Mouse (Mus musculus) kidney, embryonic 16.5 days (tissue): ENCODE measurements at regions not wholly inside any gene's neighbourhood (a gene's known extent, or its start where the extent isn't known, plus 50 kb on each side); places are given as distances from the start of the nearest gene placed in this dataset.
A peak's percentile ranks its signal among the peaks of the same experiment; 100 is the strongest.

Experiments used
- ATAC-seq: fragments of 200-750 bp; cut with Nextera tagmentation; 2 replicates; pipeline ENCODE4 v1.8.0; 2017; ENCODE audit warnings: moderate TSS enrichment; ENCODE audit not compliant: low FRiP score, low TSS enrichment
- H3K27ac ChIP-seq: fragments of 300-500 bp; sonication (generic); 2 replicates; pipeline ENCODE4 v1.5.1; 2014; ENCODE audit warnings: low read length
- H3K27me3 ChIP-seq: fragments of 300-500 bp; sonication (generic); 2 replicates; pipeline ENCODE4 v1.6.1; 2014; ENCODE audit warnings: low read length, control low read depth, mixed read lengths; ENCODE audit not compliant: insufficient read depth
- H3K36me3 ChIP-seq: fragments of 300-500 bp; sonication (generic); 2 replicates; pipeline ENCODE4 v1.6.1; 2014; ENCODE audit warnings: low read length, control low read depth, mixed read lengths; ENCODE audit not compliant: insufficient read depth
- H3K4me1 ChIP-seq: fragments of 300-500 bp; sonication (generic); 2 replicates; pipeline ENCODE4 v1.6.1; 2014; ENCODE audit warnings: low read length, control low read depth, mixed read lengths; ENCODE audit not compliant: insufficient read depth
- H3K4me2 ChIP-seq: fragments of 300-500 bp; sonication (generic); replicated peaks from 2 replicates; pipeline ENCODE4 v1.6.1; 2014; ENCODE audit warnings: low read depth, low read length
- H3K4me3 ChIP-seq: fragments of 300-500 bp; sonication (generic); 2 replicates; pipeline ENCODE4 v1.5.1; 2014; ENCODE audit warnings: mild to moderate bottlenecking, low read length
- H3K9ac ChIP-seq: fragments of 300-500 bp; sonication (generic); replicated peaks from 2 replicates; pipeline ENCODE4 v1.6.1; 2014; ENCODE audit warnings: low read length
- H3K9me3 ChIP-seq: fragments of 300-500 bp; sonication (generic); 2 replicates; pipeline ENCODE4 v1.6.1; 2016; ENCODE audit warnings: low read length, control low read depth
- WGBS: fragments of 180-500 bp; shearing (Covaris S2); extraction: QIAGEN DNeasy Blood & Tissue Kit; methylation state at CpG from one replicate; pipeline ENCODE4 v1.1.7; 2014; 5-methylcytosine and 5-hydroxymethylcytosine counted together

GRCm38 (mm10) chr5:132724467-132724866 is 181.3 kb upstream of the Auts2 start:
- no peaks in the 10 kb centered on the region for H3K27me3 ChIP-seq
- H3K4me3 ChIP-seq = no peak overlapping the region
- no peak for ATAC-seq
- H3K9me3 ChIP-seq = no peaks in the 10 kb centered on the region
- no peak overlapping the region for H3K9ac ChIP-seq
- no peaks in the 10 kb centered on the region for H3K36me3 ChIP-seq
- 58% methylated on average over 2 of the region's 2 CpGs for WGBS
- no peak overlapping the region for H3K27ac ChIP-seq
- no peaks in the 10 kb centered on the region for H3K4me1 ChIP-seq
- H3K4me2 ChIP-seq = no peak overlapping the region

DNA sequence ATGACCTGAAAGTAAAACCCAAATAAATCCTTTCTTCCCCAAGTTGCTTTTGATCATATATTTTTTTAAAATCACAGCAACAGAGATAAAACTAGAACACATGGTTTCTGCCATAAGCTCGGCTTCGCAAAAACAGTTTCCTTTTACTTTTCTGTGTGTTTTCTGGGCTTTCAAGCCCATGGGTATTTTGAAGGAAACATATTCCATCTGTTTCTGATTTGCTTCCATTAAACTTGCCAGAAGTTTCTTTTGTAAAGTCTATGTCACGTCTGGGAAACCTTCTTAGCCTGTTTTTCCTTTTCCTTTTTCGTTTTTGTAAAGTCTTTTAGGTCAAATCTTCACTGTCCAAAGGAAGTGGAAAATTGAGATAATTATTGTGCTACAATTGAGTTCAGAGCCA is 167.2 kb upstream of the Auts2 start:
- no peak for ATAC-seq
- Histone ChIP-seq H3K27me3 (no peaks in the 10 kb centered on the region), H3K9me3 (no peaks in the 10 kb centered on the region; the same call in 1 of the 2 replicates), H3K27ac (no peak overlapping the region), H3K4me3 (no peak overlapping the region), H3K4me2 (no peak overlapping the region), H3K36me3 (no peaks in the 10 kb centered on the region), H3K4me1 (no peaks in the 10 kb centered on the region), H3K9ac (no peak overlapping the region)
- 61% methylated on average over 4 of the region's 4 CpGs for WGBS

DNA sequence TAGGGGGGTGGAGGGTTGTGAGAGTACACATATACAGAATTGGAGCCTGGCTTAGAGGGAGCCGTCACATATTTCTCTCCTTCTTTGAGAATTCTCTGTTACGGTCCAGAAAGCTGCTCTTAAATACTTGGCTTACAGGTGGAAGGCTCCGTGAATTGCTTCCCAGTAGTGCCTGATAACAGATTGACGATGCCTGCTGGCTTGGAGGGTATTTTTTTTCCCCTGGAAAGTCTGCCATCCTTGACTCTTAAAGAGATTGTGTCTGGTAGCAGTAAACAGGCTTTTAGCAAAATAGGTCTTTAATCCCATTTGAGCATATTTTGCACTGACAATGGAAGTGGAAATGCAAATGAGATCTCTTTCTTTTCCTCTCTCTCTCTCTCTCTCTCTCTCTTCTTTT is 164.4 kb upstream of the Auts2 start:
- no peak overlapping the region for H3K9ac ChIP-seq
- no peak for ATAC-seq
- H3K27me3 ChIP-seq = no peaks in the 10 kb centered on the region
- H3K4me1 ChIP-seq = no peaks in the 10 kb centered on the region
- no peaks in the 10 kb centered on the region; the same call in 1 of the 2 replicates for H3K9me3 ChIP-seq
- no peak overlapping the region for H3K4me2 ChIP-seq
- H3K36me3 ChIP-seq = no peaks in the 10 kb centered on the region
- no peak overlapping the region for H3K27ac ChIP-seq
- H3K4me3 ChIP-seq = no peak overlapping the region
- 41% methylated on average over 4 of the region's 4 CpGs for WGBS

GRCm38 (mm10) chr5:132703455-132704100 is 160.4 kb upstream of the Auts2 start:
- WGBS = 73% methylated on average over 10 of the region's 10 CpGs
- H3K9ac ChIP-seq = no peak overlapping the region
- H3K36me3 ChIP-seq = no peaks in the 10 kb centered on the region
- no peaks in the 10 kb centered on the region for H3K27me3 ChIP-seq
- no peak overlapping the region for H3K4me2 ChIP-seq
- no peak overlapping the region for H3K27ac ChIP-seq
- H3K4me1 ChIP-seq = no peaks in the 10 kb centered on the region
- no peaks in the 10 kb centered on the region for H3K9me3 ChIP-seq
- ATAC-seq = peak; percentile 71; the same call in 1 of the 2 replicates
- H3K4me3 ChIP-seq = no peak overlapping the region

DNA sequence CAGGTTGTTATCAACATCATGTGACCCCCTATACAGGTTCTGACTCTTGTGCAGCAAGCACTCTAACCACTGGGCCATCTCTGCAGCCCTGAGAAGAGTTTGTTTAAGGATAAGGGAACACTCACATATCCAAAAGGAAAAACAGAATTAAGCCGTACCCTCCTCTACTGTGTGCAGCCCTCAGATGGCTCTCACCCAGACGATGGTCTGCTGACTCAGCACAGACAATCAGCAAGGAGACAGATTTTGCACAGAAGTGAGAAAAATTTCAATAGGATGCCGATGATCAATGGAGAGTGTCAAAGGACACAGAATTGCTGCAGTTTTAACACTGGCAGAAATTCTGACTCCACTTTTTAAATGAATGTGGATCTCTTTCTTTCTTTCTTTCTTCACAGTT is 159.4 kb upstream of the Auts2 start:
- no peak overlapping the region for H3K9ac ChIP-seq
- H3K36me3 ChIP-seq = no peaks in the 10 kb centered on the region
- no peaks in the 10 kb centered on the region for H3K4me1 ChIP-seq
- no peak overlapping the region for H3K27ac ChIP-seq
- H3K9me3 ChIP-seq = no peaks in the 10 kb centered on the region
- 74% methylated on average over 3 of the region's 3 CpGs for WGBS
- no peak overlapping the region for H3K4me2 ChIP-seq
- no peak for ATAC-seq
- no peak overlapping the region for H3K4me3 ChIP-seq
- H3K27me3 ChIP-seq = no peaks in the 10 kb centered on the region

DNA sequence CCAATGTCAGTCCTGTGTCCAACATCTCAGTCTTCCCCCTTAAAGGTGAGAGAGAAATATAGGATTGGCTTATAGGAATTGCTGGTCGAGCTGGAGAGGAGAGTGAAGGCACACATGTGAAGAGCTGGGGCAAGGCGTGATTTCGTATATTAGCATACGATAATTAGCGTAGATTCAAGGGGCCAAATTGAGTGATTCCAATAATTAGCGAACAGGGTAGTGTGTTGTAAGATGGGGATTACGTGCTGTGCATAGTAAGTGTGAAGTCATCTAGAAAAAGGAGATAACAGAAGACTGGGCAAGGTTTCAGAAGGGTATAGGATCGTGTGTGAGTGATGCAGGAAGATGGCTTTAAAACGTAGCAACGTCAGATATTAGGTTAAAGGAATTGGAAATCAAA is 147.6 kb upstream of the Auts2 start:
- no peak overlapping the region for H3K27ac ChIP-seq
- peaks cover 6% of the 10 kb centered on the region; the same call in 1 of the 2 replicates for H3K9me3 ChIP-seq
- no peaks in the 10 kb centered on the region for H3K27me3 ChIP-seq
- no peak overlapping the region for H3K4me3 ChIP-seq
- no peaks in the 10 kb centered on the region for H3K36me3 ChIP-seq
- 88% methylated on average over 10 of the region's 10 CpGs for WGBS
- H3K4me1 ChIP-seq = no peaks in the 10 kb centered on the region
- no peak for ATAC-seq
- H3K9ac ChIP-seq = no peak overlapping the region
- no peak overlapping the region for H3K4me2 ChIP-seq

DNA sequence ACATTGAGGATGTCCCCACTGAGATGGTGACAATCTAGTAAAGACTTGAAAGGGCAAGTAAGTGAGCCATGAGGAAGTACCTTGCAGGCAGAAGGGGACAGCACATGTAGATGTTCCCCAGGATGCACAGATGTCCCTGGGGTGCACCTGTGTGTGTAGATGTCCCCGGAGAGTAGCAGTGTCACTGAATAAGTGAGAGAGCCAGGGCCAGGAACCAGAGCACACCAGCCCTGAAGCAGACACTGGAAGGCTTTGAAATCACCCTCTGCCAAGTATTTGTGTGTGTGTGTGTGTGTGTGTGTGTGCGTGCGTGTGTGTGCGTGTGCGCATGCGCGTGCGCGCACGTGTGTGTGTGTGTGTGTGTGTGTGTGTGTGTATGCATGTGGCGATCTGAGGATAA is 132.1 kb upstream of the Auts2 start:
- H3K4me3 ChIP-seq = no peak overlapping the region
- H3K27me3 ChIP-seq = peaks cover 8% of the 10 kb centered on the region; the same call in 1 of the 2 replicates
- 90% methylated on average over 11 of the region's 11 CpGs for WGBS
- no peak for ATAC-seq
- no peaks in the 10 kb centered on the region for H3K36me3 ChIP-seq
- no peak overlapping the region for H3K4me2 ChIP-seq
- no peak overlapping the region for H3K9ac ChIP-seq
- 0 out of 2 replicates have a peak, but pooled peaks cover 13% of the 10 kb centered on the region for H3K4me1 ChIP-seq
- H3K9me3 ChIP-seq = no peaks in the 10 kb centered on the region
- no peak overlapping the region for H3K27ac ChIP-seq

GRCm38 (mm10) chr5:132673599-132674305 is 130.6 kb upstream of the Auts2 start:
- Histone ChIP-seq H3K27ac (no peak overlapping the region), H3K27me3 (peaks cover 8% of the 10 kb centered on the region; the same call in 1 of the 2 replicates), H3K4me1 (0 out of 2 replicates have a peak, but pooled peaks cover 13% of the 10 kb centered on the region), H3K4me3 (no peak overlapping the region), H3K36me3 (no peaks in the 10 kb centered on the region), H3K4me2 (no peak overlapping the region), H3K9me3 (no peaks in the 10 kb centered on the region), H3K9ac (no peak overlapping the region)
- 9% methylated on average over 6 of the region's 6 CpGs for WGBS
- peak; percentile 69; the same call in 1 of the 2 replicates for ATAC-seq

DNA sequence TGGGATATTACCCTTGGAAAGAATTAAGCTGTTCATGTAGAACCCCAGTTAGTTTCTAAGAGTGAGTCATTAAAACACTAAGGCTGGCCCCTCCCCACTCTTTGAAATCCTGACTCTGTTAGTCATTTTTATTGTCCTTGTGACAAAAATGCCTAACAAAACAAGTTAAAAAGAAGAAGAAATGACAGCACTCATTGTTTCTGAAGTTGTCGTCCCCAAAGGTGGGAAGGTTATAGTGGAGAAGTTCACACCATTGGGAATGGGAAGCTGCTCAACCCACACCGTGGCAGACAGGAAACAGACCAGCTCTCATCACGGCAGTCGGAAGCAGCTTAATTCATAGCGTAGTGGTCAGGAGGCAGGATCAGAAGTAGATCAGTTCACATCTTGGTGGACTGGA is 128.4 kb upstream of the Auts2 start:
- no peaks in the 10 kb centered on the region for H3K36me3 ChIP-seq
- 13% methylated on average over 5 of the region's 5 CpGs for WGBS
- H3K4me2 ChIP-seq = no peak overlapping the region
- no peak overlapping the region for H3K9ac ChIP-seq
- H3K4me3 ChIP-seq = no peak overlapping the region
- no peaks in the 10 kb centered on the region for H3K9me3 ChIP-seq
- 0 out of 2 replicates have a peak, but pooled peaks cover 13% of the 10 kb centered on the region for H3K4me1 ChIP-seq
- peaks cover 8% of the 10 kb centered on the region; the same call in 1 of the 2 replicates for H3K27me3 ChIP-seq
- ATAC-seq = no peak
- no peak overlapping the region for H3K27ac ChIP-seq

- no peaks in the 10 kb centered on the region for H3K36me3 ChIP-seq
- H3K4me2 ChIP-seq = no peak overlapping the region
- no peak overlapping the region for H3K4me3 ChIP-seq
- no peak overlapping the region for H3K9ac ChIP-seq
- H3K4me1 ChIP-seq = 0 out of 2 replicates have a peak, but pooled peaks cover 7% of the 10 kb centered on the region
- ATAC-seq = no peak
- H3K27me3 ChIP-seq = peaks cover 2% of the 10 kb centered on the region; the same call in 1 of the 2 replicates
- WGBS = 50% methylated on average over 4 of the region's 4 CpGs
- H3K27ac ChIP-seq = no peak overlapping the region
- H3K9me3 ChIP-seq = no peaks in the 10 kb centered on the region
These were observed 124.2 kb upstream of the Auts2 start for GRCm38 (mm10) chr5:132667316-132667715.
